Mouse (Mus musculus): ENCODE data around the gene Myo1d. TPM values are rescaled to one million over a fixed set of nuclear protein-coding genes. Genes with fewer than 3 reads are reported as not detected.

The Myo1d gene
- 1.4 to 2.3 TPM (median 1.5 TPM) in 4 replicates for total RNA-seq (2023)

GRCm38 (mm10) chr11:80779527-80780344 is at the start of gene Myo1d:
TSS of gene Myo1d (minus strand) at chr11:80780025.

GRCm38 (mm10) chr11:80809993-80810821 is 30.4 kb upstream of the Myo1d start, which contains the start of gene Tmem98:
TSS of gene Tmem98 (plus strand) at chr11:80810175.

GRCm38 (mm10) chr11:80476222-80477189 is 303.3 kb downstream of the Myo1d start, which contains the start of gene Cdk5r1:
TSS of gene Cdk5r1 (plus strand) at chr11:80477023.

Other genes with a start within 250 kb of the Myo1d start
- gene Tmem98, start 30.1 kb upstream of the Myo1d start, total RNA-seq (2023), result not detected in 4 replicates
- not detected in 4 replicates for gene Spaca3, start 78.3 kb upstream of the Myo1d start, total RNA-seq (2023)

Data from B cell, adult 62 days (primary cell).